Mouse (Mus musculus) gastrocnemius, adult 8-10 months (tissue): ENCODE measurements around the gene Foxp2. TPM values are rescaled to one million over a fixed set of nuclear protein-coding genes. Genes with fewer than 3 reads are reported as not detected.
A peak's percentile ranks its signal among the peaks of the same experiment; 100 is the strongest.

Source experiments
- DNase-seq, 2 experiments: peaks; one replicate each; pipeline ENCODE4 v3.0.0; 2022; ENCODE audit warnings: low spot score in 2 of 2
- total RNA-seq, 4 experiments: library from RNA; stranded (reverse); gene quantifications; 2 replicates each; pipeline ENCODE4 v1.2.4; 2022

Foxp2 gene
- total RNA-seq = 1 to 10 TPM; 1.7 to 3.6 (median 2.5) TPM

DNA sequence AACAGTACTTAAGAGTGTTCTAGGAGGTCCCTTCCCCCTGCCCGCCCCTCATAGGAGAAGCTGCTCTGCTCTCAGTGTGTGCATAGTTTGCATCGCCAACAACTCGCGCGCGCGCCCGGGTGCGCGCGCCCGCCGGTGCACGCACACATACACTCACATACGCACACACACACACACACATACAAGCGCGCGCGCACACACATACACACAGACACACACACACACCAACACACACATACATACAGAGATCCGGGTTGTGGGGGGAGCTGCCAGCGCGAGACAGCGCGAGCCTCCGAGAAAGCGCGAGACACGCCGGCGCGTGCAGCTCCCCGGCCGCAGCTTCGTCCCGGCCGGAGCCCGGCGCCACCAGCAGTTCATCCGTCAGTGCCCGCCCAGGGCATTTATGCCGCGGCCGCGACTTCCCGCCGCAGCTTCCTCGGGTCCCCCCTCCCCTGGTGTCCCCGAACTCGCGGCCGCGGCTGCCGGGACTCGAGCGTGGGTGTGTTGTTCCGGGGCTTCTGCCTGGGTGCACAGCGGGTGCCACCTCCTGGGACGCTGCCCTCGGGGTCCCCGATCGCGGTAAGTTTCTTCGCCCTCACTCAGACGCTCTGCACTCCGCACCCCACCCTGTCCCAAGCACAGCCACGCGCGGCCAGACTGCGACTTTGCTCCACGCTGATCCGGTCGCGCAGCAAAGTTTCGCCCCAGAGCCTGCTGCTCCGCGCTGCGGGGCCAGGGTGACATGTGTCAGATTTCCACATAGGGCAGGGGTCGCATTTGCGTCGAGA, at the start of gene Foxp2:
Gene Foxp2 (plus strand): TSS at position 167 of the 788 bp plus-strand sequence.
- DNase-seq = peak in 1 of 2 experiments; percentile 31

DNA sequence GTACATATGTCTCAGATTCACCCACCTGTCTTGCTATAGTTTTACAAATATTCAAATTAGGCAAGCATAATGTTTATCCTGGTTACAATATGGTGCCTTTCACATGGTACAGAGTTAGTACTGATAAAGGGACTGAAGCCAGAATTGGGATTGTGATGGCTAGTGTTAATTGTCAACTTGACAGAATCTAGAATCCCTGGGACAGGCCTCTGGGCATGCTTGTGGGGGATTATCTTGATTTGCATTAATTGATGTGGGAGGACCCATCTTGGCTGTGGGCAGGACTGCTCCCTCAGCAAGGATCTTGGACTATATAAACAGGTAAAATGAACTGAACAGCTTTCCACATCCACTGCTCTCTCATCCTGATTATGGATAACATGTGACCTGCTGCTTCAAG, 15.9 kb upstream of the Foxp2 start:
- no peak for DNase-seq

DNA sequence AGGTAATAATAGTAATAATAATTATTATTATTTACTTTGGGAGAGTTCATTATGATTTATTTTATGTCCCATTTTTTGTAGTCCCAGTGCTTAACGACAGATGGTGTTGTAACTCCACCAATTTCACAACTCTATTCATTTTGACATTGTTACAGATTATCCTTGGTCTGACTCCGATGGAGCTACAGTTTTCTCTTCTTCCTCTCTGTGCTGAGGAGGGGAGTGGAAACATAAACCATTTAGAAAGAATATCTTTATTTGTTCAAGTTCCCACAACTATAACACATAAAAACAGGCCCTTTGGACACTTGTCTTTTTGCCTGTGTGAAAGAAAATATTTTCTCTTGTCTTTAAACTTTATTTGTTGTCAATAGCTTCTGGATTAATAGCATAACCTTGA, 4.1 kb upstream of the Foxp2 start:
- no peak for DNase-seq

DNA sequence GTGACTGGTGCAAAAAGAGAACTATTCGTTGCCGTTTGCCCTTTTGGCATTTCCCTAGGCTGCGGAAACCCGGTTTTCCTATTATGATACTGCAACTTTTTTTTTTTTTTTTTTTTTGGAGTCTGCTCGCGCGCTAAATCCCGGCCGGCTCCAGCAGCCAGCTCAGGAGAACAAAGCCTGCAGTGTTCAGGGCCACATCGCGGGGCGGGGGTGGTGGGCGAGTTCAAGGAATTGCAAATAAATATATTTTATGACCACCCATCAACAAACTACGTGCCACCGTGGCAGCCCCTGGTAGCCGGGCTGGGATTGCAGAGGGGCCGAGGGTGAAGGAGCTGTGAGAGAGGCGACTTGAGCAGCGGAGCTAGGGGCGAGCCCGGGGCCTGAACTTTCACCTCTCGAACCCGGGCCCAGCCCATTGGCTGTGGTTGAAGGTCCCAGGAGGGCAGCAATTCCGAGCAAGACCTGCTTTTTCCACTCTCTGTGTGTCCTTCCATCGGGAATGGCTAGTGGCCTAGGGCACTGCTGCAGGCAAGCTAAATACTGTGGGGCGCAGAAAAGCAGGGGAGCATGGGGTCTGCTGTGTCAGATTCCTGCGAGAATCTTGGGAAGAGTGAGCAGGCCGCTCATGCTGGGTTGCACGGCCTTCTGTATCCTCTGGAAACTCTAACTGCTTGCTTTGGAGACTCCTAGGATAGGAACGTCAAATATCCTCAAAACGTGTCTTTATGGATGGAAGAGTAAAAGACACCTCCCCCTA, 2.9 kb upstream of the Foxp2 start:
- DNase-seq = no peak

DNA sequence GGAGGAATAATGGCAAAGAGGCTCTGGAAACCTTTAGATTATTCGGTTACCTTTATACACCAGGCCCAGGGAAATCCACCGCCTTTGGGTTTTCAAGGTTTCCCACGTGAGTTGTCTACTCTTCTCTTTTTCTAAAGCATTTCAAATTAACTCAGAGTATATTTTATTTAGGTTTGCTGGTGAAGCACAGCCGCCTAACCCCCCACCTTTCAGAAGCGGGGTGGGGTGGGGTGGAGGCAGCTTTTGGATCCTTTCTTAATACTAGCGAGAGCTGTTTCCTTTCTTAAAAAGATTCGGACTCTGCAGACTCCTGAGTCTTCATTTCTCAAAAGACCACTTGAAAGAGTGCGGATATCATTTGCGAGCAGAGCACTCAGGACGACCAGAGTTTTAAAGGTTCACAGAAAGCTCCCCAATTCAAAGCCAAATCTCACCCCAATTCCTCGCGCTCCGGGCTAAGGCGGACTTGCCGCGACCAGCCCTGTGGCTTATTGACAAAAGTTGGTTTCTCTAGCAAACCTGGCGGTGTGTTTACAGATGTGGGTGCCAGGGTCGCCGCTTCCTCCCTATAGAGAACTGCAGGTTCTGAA, 2.0 kb upstream of the Foxp2 start:
- DNase-seq = no peak

DNA sequence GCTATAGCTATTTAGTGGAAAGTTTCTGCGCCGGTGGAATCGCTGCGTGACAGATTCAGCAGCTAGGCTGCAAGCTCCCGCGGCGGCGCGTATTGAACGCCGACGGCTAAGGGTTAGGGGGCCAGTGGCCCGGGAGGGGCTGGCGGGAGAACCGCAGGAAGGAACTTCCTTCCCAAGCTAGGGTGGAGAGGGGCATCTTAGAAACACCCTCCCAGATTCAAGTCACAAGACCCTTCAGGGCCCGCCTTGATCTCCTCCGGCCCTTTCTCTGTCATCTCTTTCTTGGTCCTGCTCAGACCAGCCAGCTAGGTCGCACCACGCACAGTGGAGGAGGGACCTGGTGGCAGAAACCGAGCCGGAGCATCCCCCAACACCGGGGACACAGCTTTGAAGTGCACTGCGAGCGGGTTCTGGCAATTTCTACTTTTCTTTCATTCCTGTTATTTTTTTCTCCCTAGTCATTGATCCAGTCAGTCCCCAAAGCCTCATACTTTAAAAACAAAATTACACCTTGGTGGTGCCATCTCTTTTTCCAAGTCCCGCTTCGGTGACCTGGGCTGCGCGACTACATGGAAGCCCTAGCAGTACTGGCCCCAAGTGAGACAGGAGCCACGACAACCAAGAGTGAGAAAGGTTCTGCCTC, 1.1 kb upstream of the Foxp2 start:
- no peak for DNase-seq

DNA sequence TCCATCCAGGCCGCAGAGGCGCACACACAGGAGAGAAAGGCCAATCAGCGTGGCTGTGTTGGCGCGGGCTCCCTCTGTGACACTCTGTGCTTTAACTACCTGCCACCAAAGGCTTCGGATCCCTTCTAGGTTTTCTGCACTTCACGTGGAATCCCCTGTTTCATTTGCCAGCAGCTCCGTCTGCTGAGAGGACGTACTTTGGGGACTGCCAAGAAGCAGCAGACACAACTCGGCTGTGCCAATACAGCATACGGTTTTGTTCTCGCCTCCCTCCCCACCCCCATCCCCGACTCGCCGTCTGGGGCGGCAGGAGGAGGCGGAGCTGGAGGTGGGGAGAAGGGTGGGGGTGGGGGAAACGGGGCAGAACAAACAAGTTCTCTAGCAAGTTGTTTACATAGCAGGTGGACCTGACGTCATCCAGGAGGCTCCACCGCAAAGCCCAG, 549 bp upstream of the Foxp2 start:
- DNase-seq = peak; percentile 18 to 30

DNA sequence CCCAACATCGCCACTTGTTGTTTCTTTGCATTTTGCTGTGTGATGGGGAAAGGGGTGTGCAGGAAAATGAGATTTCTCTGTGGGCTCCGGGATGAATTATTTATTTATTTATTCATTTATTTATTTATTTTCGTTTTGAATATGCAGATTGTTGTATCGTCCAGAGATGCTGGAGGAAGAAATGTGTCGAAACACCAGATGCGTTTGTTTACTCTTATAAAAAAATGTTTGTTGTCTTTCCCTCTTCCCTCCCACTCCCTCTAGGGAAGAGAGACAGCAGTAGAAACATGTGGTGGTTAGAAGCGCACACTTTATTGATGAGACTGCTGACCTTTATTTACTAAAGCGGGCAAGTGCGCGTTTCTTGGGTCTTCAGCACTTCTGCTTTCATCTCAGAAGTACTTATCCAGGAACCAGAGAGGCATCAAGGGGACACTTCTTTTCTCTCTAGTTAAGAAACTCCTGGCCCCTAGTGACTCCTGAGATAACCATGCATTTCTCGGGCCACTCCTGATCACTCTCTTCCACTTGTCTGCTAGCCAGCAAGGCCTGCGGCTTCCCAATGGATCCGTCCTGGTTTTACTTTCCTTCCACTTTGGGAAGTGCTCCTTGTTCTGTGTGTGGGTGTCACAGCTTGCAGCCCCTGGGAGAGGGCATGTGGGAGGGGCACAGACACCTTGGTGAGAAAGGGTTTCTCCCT, 972 bp downstream of the Foxp2 start:
- no peak for DNase-seq

DNA sequence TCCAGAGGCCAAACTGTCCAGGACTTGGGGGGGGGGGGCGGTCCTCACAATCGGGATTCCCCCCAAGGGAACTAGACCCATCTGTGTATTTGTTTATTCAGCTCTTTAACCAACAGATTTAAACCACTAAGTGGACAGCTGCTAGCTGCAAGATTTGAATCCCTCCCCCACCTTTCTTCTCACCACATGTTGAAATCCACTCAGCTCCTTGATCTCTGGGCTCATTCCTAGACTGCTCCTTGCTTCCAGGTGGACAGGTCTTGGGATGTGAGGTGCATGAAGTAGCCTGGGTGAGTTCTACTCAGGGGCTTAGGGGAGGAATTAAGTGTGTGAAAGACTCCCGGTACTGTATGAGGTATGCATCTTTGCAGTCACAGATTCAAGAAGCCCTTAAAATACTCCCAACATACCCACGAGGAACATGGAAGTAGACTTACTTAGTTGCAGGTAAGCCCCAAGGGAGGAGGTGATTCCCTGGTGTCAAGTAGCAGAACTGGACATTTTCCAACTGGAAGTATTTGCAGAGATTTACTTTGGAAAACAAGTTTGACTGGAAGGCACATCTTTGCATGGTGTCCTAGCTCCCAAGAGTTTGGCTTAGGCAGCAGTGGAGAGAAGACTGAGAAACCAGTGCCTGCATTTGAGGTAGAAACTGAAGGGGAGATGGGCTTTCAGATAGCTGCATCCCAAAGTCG, 2.3 kb downstream of the Foxp2 start:
- no peak for DNase-seq

DNA sequence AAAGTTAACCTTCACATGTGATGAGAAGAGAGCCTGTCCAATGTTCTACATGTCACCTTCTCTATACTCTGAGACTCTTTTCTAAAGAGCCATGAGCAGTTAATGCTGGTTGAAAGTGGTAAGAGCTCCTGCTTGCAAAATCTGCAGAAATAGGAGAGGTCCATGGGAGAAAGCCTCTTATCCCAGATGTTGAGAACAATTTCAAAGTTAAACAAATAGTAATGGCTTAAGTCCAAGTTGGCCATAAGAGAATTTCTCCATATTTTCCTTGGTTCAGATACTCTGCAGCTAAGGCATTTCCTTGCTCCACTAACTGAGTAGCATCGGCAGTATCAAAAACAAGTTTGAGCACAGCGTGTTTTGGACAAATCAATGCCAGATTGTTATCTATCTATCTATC, 13.9 kb downstream of the Foxp2 start:
- DNase-seq = no peak

DNA sequence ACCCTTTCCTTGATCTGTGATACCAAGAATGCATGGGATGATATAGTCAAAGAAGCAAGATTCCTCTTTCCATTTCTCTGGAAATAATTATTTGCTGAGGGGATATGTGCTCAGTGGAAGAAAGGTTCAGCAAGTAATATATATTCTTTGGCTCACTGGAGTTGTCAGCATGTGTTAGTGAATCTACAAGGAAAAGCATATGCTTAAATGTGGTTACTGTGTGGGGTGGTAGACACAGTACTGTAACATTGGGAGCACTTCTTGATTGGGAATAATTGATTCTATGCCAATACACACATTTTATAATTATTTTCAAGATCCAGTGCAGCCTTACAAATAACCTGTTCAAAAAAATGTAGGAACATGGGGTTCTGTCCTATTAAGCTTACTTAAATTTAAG, 21.6 kb downstream of the Foxp2 start:
- no peak for DNase-seq

DNA sequence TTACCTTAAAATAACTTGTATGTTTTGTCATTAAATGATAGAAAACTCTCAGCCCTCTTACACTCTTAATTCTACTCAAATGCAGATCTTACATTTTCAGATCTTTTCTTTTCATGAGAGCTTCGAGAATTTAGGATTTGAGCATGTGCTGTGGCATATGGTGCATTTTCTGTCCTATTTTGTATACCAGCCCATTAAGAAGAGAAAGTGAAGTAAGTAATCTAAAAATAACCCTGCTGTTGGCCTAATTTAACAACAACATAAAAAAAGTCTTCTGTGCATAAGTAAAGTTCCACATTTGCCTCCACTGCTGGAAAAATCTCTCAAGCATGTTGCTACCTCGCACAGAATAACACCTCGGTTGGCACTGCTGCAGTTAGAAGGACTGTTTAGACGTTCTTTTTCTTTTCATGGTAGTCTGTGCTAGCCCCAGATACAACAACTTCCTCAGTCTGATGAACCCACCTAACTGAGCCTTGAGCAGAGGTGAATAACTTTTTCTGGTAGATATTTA, 23.9 kb downstream of the Foxp2 start:
- no peak for DNase-seq

DNA sequence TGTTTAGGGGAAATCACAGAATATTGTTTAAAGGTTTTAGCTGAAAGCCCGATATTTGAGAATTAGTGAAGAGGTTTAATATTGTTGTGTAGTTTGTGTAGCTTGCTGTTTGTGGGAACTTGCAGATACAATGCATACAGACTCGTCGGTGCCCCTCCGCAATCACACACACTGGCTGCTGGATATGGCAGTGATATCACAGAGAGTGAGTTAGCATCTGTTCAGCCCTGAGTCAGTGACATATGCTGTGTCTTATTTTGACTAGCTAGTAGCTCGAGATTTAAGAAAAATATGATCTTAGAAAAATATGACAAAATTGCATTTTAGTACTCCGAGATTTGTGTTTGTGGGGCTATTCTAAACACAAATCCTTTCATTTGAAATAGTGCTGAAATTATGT, 49.9 kb downstream of the Foxp2 start:
- no peak for DNase-seq

DNA sequence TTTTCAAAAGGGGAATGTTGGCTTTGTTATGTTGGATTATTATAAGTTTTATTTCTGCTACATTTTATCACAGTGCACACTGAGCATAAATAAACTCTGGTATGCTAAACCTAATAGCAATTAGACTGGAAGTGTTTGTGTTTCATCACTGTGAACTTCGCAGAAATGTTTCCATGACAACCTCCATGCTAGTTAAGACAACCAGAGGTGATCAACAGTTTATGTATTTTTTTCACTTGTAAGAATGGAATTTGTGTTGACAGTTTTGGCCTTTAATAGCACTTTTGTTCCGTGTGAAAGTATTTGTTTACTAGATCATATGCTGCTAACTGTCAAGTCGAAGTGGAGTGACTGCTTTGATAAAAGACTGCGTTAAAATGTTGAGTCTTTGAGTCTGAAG, 51.6 kb downstream of the Foxp2 start:
- DNase-seq = no peak

DNA sequence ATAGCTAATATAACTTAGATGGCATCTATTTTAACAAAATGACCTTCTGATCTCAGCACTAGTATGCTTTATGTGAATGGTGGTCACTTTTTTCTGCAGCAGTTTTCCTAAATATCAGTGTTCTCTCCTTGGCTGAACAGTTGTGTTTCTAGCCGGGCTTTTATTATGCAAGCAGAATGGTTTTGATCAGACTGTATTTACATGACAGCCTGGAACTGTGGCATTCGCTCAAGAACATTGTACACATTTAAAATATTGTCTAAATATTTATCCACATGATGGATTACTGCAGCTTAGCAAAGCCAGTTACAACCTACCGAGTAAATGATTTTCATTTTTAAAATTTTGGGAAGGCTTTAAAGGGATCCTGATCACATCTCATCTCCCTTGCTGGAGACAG, 75.9 kb downstream of the Foxp2 start:
- DNase-seq = no peak

DNA sequence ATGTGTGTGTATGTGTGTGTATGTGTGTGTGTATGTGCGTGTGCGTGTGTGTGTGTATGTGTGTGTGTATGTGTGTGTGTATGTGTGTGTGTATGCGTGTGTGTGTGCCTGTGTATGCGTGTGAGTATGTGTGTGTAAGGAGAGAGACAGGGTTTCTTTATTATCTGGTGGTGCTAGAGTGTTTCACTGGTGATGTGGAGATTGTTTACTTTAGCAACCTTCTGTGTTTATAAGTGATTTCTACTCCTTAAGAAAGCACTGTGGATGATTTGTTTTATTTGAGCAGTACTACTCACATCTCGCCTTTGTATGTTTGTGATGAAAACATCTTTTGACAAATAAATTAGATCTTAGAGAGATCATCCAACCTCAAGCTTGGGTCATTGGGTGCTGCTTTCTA, 77.1 kb downstream of the Foxp2 start:
- DNase-seq = no peak

DNA sequence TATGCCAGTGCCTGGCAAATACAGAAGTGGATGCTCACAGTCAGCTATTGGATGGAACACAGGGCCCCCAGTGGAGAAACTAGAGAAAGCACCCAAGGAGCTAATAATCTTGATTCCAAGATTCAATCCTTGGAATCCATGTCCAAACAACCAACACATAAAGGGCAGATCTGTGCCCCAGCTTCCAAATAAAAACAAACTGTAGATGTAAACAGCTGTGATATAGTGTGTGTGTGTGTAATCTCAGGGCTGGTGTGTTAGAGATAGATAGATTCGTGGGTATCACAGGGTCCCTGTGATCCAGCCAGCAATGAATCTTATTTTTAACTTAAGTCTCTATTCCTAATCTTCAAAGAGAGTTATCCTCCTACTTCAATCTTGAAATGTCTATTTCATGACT, 107.0 kb downstream of the Foxp2 start:
- no peak for DNase-seq

DNA sequence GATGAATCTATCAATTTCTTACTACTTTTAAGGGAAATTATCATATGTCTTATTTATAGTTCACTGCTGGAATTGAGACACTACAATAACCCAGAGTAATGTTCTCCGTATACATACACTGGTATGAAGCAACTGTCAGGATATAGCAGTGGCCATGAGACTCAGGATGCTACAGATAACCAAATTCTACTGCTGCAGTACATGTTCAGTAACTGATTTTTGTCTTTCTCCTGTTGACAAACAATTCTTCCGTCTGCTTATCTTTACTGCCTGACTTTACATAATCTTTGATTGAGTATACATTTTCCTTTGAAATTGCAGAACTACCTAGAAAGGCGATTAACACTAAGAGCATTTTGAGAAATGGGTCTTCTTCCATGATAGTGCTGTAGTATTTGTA, 127.3 kb downstream of the Foxp2 start:
- no peak for DNase-seq

DNA sequence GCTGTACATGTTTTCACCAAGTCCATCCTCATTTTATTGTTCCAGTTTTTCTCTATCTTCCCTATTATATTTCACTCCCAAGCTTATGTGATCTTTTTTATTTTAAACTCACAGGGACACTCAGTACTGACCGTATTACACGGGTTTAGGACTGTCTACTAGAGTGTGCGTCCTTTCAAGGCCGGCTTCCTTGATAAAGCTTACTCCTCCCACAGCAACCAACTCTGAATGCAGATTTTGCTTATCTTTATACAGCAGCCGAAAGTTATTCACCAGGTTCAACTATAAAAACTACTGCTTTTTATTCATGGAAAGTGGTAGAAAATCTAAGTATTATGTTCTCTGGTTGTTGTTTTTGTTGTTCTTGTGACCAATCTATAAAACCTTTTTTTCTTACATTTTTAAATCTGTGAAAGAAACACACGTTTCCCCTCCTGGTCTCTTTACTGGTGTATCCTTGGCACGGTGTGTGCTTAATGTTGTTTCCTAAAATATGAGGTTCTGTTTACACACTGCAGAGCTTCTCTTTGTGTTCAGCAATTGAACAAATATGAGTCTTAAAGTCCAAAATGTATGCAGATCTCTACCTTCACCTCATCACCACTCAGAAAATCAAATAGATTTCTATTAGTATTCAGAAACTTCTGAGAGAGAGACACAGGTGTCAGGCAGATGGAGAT, 128.4 kb downstream of the Foxp2 start:
- no peak for DNase-seq

DNA sequence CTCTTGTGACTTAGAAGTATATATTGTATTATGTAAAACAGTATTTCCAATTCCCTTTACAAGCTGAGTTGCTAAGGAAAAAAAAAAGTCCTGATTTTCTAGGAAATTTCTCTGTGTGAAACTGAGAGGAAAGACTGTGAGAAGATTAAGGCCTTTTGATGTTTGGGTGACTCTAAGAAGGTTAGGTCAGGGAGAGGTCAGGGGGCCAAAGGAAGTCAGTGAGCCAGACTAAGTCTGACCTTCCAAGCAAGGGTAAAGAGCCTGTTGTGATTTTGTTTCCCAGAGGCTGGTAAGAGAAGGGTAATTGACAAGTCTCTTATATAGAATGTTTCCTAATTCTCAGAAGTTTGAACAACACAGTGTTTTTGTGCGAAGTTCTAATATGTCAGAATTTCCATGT, 162.1 kb downstream of the Foxp2 start:
- DNase-seq = no peak
